Mouse (Mus musculus) layer of hippocampus, postnatal 25 days (tissue): ENCODE results near the gene Yeats4. TPM values are rescaled to one million over a fixed set of nuclear protein-coding genes. Genes with fewer than 3 reads are reported as not detected.

Experiments used
- DNase-seq, 2 experiments: peaks; one replicate each; pipeline ENCODE4 v3.0.0; 2022; ENCODE audit warnings: mixed read lengths in 2 of 2, low spot score in 1 of 2; ENCODE audit errors: extremely low spot score in 1 of 2
- total RNA-seq, 2 experiments: library from RNA; stranded (reverse); gene quantifications; 2 replicates each; pipeline ENCODE4 v1.2.3; 2021

The Yeats4 gene
- total RNA-seq, 2 experiments from 2014 or later = 44.6 to 52.6 TPM

GRCm38 (mm10) chr10:117203558-117203981 lies 20.7 kb downstream of the Yeats4 start:
- DNase-seq = no peak

- DNase-seq = no peak
These were observed 21.2 kb downstream of the Yeats4 start for GRCm38 (mm10) chr10:117202981-117203557.

DNA sequence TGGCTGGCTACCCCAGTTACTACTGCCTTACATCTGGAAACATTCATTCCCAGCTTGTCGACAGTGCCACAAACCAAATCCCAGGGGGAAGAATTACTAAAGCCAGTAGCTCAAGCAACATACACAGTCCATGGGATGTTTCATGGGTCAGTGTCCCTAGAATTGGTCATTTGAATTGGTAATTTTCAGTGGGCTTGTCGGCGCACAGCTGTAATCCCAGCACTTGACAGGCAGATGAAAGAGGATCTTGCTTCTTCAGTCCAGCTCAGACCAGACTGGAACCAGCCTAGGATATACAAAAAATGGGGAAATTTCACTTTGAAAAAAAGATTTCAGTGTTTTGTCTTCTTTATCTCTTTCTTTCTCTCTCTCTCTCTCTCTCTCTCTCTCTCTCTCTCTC lies 24.6 kb downstream of the Yeats4 start:
- no peak for DNase-seq

DNA sequence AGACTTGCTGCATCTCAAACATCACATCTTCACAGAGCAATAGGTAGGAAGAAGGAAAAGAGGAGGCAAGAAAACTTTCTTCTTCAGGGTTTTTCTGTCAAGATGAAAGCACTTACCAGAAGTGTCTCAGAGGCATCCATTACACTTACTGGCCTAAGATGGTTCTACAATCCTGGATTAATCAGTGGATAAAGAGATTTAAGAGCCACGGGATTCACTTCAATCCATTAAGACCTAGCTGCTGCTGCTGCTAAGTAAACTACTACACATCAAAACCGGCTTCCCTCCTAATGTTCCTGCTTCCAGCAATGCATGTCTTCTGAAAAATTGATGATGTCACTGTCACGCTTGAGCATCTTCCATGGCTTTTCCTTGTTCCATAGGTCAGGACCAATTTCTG lies 27.6 kb downstream of the Yeats4 start:
- no peak for DNase-seq

GRCm38 (mm10) chr10:117195748-117196147 lies 28.6 kb downstream of the Yeats4 start:
- no peak for DNase-seq

DNA sequence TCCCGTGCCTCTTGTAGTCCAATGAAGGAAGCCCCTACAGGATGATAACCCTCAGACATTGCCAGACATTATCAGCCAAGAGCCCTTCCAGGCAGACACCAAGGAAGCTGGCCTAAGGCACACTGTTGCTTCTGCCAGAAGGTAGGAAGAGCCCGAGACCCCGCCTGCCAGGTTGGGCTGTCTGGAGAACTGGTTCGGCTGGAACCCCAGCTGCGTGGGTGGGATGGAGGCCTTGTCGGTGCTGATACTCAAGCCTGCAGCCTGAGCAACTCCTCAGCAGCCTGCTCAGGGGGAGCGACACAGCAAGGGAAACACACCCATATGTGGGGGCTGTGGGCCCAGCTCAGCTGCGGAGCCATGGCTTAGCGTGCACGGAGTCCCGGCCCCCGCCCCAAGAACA lies 29.3 kb downstream of the Yeats4 start:
- DNase-seq = no peak

GRCm38 (mm10) chr10:117193364-117193763 lies 30.9 kb downstream of the Yeats4 start:
- DNase-seq = no peak

DNA sequence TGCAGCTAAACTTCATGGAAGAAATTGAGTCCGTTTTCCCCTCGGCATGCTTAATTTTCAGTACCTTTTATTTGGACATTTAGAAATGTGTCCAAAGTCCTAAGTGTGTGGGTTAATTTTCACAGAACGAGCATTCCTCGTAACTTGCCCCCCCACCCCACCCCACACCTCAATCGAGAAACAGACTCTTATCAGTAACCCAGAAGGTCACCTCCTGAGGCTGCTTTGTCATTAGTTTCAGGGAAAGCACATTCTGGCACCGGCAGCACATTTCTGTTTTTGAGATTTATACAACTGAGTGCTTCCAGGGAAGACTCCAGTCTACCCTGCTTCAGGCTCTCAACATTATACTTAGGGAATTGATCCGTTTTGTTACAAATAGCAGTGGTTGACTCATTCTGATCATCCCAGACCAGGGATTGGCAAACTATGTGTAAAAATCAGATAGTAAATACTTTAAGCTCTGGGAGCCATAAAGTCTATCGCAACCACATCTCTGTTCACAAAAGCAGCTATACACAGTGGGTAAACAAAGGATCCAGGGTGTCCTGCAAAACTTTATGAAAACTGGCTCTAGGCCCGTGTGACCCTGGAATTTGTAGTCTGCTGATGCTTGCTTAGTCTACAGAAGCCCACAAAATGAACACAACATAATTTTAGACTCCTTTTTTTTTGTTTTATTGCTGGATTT lies 38.8 kb downstream of the Yeats4 start:
- DNase-seq = no peak

DNA sequence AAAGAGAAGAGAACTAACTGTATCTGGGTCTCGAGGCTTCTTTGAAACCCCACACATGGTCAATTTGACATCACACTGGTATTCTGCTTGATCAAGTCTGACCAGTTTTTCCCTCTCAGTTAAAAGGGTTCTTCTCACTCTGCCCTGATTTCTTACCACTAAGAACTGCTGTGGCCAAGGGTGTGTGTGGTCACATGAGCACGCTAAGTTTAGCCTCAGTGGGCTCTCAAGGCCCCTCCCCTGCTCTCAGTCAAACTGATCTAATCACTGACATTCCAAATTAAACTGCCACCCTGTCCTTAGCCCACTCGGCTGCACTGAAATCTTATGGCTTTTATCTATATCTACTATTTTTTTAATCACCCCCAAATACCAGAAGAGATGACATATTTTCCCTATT lies 43.2 kb downstream of the Yeats4 start:
- DNase-seq = no peak

- no peak for DNase-seq
These were observed 49.7 kb downstream of the Yeats4 start for GRCm38 (mm10) chr10:117174645-117175044.

DNA sequence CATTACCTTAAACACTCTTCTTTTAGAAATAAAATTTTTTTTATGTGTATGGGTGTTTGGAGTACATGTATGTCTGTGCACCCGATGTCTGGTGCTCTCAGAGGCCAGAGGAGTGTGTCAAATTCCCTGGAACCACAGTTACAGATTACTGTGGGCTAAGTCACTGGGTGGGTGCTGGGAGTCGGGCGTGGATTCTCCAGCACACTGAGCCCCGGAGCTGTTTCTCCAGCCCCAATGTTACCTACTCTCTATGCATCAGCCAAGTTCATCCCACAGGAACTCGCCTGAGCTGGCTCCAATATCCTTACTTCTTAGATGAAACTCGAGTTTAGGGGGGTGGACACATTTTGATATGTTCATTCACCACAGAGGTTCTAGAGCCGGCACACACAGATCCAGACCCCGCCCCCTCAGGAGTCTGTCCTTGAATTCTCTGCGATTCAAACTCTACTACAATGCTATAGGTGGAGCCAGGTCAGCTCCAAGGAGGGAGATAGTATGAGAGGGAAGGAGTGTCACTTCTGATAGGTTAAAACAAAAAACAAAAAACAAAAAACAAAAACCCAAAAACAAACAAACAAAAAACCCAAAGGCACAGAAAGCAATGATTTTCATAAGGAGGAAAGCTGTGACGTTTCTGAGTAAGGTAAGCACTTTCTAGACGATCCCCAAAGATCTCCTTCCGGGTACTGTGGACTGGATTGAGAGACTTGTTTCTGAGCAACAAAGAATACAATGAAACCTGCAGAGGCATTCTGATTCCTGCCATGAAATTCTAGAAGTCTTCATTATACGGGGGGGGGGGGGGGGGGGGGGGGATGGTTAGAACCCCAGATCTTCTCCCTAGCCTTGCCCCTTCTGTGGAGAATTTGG lies 50.5 kb downstream of the Yeats4 start:
- no peak for DNase-seq

GRCm38 (mm10) chr10:117173111-117173510 lies 51.2 kb downstream of the Yeats4 start:
- DNase-seq = no peak

- no peak for DNase-seq
These were observed 52.2 kb downstream of the Yeats4 start for GRCm38 (mm10) chr10:117172069-117172468.

DNA sequence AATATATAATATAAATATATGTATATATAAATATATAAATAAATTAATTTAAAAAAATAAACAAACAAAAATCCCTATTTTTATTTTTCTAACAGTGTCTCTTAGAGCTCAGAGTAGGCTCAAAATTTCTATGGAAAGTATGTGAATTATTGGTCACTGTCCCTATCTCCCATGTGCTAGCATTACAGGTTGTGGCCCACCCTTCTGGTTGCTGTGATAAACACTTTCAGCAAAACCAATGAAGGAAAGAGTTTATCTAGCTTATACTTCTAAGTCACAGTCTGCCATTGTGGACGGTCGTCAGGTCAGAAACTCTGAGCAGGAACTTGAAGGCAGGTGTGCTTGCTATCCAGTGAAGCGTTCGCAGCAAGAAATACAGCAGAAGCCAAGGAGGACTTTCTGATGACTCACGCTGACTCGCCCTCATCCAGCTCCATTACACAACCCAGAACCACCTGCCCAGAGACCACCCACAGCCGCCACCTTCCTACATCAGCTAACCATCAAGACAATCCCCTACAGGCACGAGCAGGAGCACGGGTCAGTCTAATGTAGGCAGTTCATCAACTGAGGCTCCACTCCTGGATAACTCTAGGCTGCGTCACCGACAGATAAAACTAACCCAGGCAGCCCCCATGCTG lies 57.4 kb downstream of the Yeats4 start:
- DNase-seq = no peak

Other genes starting within 250 kb of the Yeats4 start
- 1 to 10 TPM; 1.8 to 2.7 TPM for gene Best3, start 238.2 kb downstream of the Yeats4 start, total RNA-seq
- gene Lrrc10, start 179.2 kb downstream of the Yeats4 start, total RNA-seq = under 1 TPM in 1 of 2 experiments, not detected in 1; 0.33 TPM
- 100 to 1,000 TPM; 175 to 190 TPM for gene Cct2, start 160.7 kb downstream of the Yeats4 start, total RNA-seq
- 10 to 100 TPM; 32.1 to 34.1 TPM for gene Frs2, start 76.0 kb downstream of the Yeats4 start, total RNA-seq
- gene 9530003J23Rik, start 14.2 kb upstream of the Yeats4 start, total RNA-seq = not detected
- gene Lyz2, start 57.8 kb upstream of the Yeats4 start, total RNA-seq = 10 to 100 TPM; 11.9 to 13.3 TPM
- gene Lyz1, start 68.4 kb upstream of the Yeats4 start, total RNA-seq = 1 to 10 TPM in 1 of 2 experiments, under 1 TPM in 1; 0.80 to 1.2 TPM
- gene Cpsf6, start 155.5 kb upstream of the Yeats4 start, total RNA-seq = 100 to 1,000 TPM; 103 to 115 TPM